Mouse (Mus musculus) lung, embryonic 14.5 days (tissue): Measurements from ENCODE around the gene Ampd3. TPM values are rescaled to one million over a fixed set of nuclear protein-coding genes. Genes with fewer than 3 reads are reported as not detected.
A peak's percentile ranks its signal among the peaks of the same experiment; 100 is the strongest.

Experiments used
- ATAC-seq: fragments of 200-750 bp; cut with Nextera tagmentation; 2 replicates; pipeline ENCODE4 v1.8.0; 2017; ENCODE audit warnings: mild to moderate bottlenecking, moderate TSS enrichment, moderate library complexity; ENCODE audit not compliant: insufficient read depth
- DNase-seq: peaks from one replicate; pipeline ENCODE4 v3.0.0-alpha.2; 2015
- H3K27ac ChIP-seq: fragments of 300-500 bp; sonication (generic); 2 replicates; pipeline ENCODE4 v1.5.1; 2014; ENCODE audit warnings: low read depth, mild to moderate bottlenecking, moderate library complexity
- H3K27me3 ChIP-seq: fragments of 300-500 bp; sonication (generic); 2 replicates; pipeline ENCODE4 v1.6.1; 2014; ENCODE audit warnings: low read length, control low read depth; ENCODE audit not compliant: insufficient read depth
- H3K36me3 ChIP-seq: fragments of 300-500 bp; sonication (generic); 2 replicates; pipeline ENCODE4 v1.6.1; 2014; ENCODE audit warnings: control low read depth; ENCODE audit not compliant: insufficient read depth
- H3K4me1 ChIP-seq: fragments of 300-500 bp; sonication (generic); 2 replicates; pipeline ENCODE4 v1.6.1; 2014; ENCODE audit warnings: antibody characterized with exemption, control low read depth; ENCODE audit not compliant: insufficient read depth
- H3K4me2 ChIP-seq: fragments of 300-500 bp; sonication (generic); 2 replicates; pipeline ENCODE4 v1.6.1; 2014; ENCODE audit warnings: mild to moderate bottlenecking
- H3K4me3 ChIP-seq: fragments of 300-500 bp; sonication (generic); 2 replicates; pipeline ENCODE4 v1.5.1; 2014; ENCODE audit warnings: low read depth, low read length
- H3K9ac ChIP-seq: fragments of 300-500 bp; sonication (generic); 2 replicates; pipeline ENCODE4 v1.6.1; 2014
- H3K9me3 ChIP-seq: fragments of 300-500 bp; sonication (generic); 2 replicates; pipeline ENCODE4 v1.6.1; 2016; ENCODE audit warnings: low read depth, low read length, control low read depth
- CTCF ChIP-seq: IDR thresholded peaks from 2 replicates; pipeline ENCODE4 v1.5.1; 2016; ENCODE audit warnings: antibody characterized with exemption, low read depth
- WGBS: fragments of 180-500 bp; shearing (Covaris S2); extraction: QIAGEN DNeasy Blood & Tissue Kit; methylation state at CpG from one replicate; pipeline ENCODE4 v1.1.7; 2014; 5-methylcytosine and 5-hydroxymethylcytosine counted together
- polyA plus RNA-seq: library from polyadenylated mRNA; unstranded; fragments of >200 nt; fragmentation: Nextera tagmentation; extraction: Ambion mirVana; gene quantifications from 2 replicates; pipeline ENCODE4 v1.2.1, GENCODE M21; 2014

Gene Ampd3
- polyA plus RNA-seq, 1 experiment from 2014 or later: 1.4 TPM

GRCm38 (mm10) chr7:110768451-110769064 lies 552 bp downstream of the Ampd3 start:
- peak; percentile 64 for ATAC-seq
- Histone ChIP-seq H3K4me2 (peak overlapping the region; percentile 96), H3K4me3 (peak overlapping the region; percentile 52), H3K9me3 (no peaks in the 10 kb centered on the region), H3K9ac (peak overlapping the region; percentile 62), H3K4me1 (0 out of 2 replicates have a peak, but pooled peaks cover 7% of the 10 kb centered on the region), H3K27me3 (peaks cover 16% of the 10 kb centered on the region), H3K36me3 (no peaks in the 10 kb centered on the region), H3K27ac (peak overlapping the region; percentile 24; the same call in 1 of the 2 replicates)
- WGBS: 1% methylated on average over 58 of the region's 61 CpGs
- TF ChIP-seq CTCF: no peak
- peak; percentile 37 for DNase-seq

- WGBS: 45% methylated on average over 4 of the region's 4 CpGs
- Histone ChIP-seq H3K4me1 (0 out of 2 replicates have a peak, but pooled peaks cover 10% of the 10 kb centered on the region), H3K36me3 (no peaks in the 10 kb centered on the region), H3K4me2 (peak overlapping the region; percentile 96), H3K9ac (peak overlapping the region; percentile 62), H3K9me3 (no peaks in the 10 kb centered on the region), H3K27me3 (peaks cover 16% of the 10 kb centered on the region), H3K27ac (no peak overlapping the region), H3K4me3 (peak overlapping the region; percentile 52)
- ATAC-seq (no peak), DNase-seq (no peak)
- TF ChIP-seq CTCF: no peak
Observed at GRCm38 (mm10) chr7:110769094-110769493, 1.1 kb downstream of the Ampd3 start.

- 74% methylated on average over 4 of the region's 4 CpGs for WGBS
- Histone ChIP-seq H3K4me2 (no peak overlapping the region), H3K9me3 (no peaks in the 10 kb centered on the region), H3K27me3 (peaks cover 16% of the 10 kb centered on the region), H3K4me1 (0 out of 2 replicates have a peak, but pooled peaks cover 10% of the 10 kb centered on the region), H3K4me3 (no peak overlapping the region), H3K27ac (no peak overlapping the region), H3K9ac (no peak overlapping the region), H3K36me3 (no peaks in the 10 kb centered on the region)
- no peak for TF ChIP-seq CTCF
- no peak for ATAC-seq
- no peak for DNase-seq
Observed at GRCm38 (mm10) chr7:110770949-110771348, 2.9 kb downstream of the Ampd3 start.

GRCm38 (mm10) chr7:110772343-110772742 lies 4.3 kb downstream of the Ampd3 start:
- no peak overlapping the region for H3K9ac ChIP-seq
- no peak overlapping the region for H3K27ac ChIP-seq
- ATAC-seq: no peak
- DNase-seq: no peak
- H3K4me1 ChIP-seq: 0 out of 2 replicates have a peak, but pooled peaks cover 10% of the 10 kb centered on the region
- no peaks in the 10 kb centered on the region for H3K36me3 ChIP-seq
- no peak overlapping the region for H3K4me2 ChIP-seq
- TF ChIP-seq CTCF: no peak
- H3K4me3 ChIP-seq: no peak overlapping the region
- WGBS: 66% methylated on average over 3 of the region's 3 CpGs
- peaks cover 16% of the 10 kb centered on the region for H3K27me3 ChIP-seq
- no peaks in the 10 kb centered on the region for H3K9me3 ChIP-seq

- Histone ChIP-seq H3K9ac (peak overlapping the region; percentile 27; the same call in 1 of the 2 replicates), H3K27me3 (peaks cover 13% of the 10 kb centered on the region), H3K9me3 (no peaks in the 10 kb centered on the region), H3K4me3 (peak overlapping the region; percentile 14; the same call in 1 of the 2 replicates), H3K4me1 (0 out of 2 replicates have a peak, but pooled peaks cover 10% of the 10 kb centered on the region), H3K27ac (peak overlapping the region; percentile 71), H3K36me3 (no peaks in the 10 kb centered on the region), H3K4me2 (peak overlapping the region; percentile 45)
- no peak for TF ChIP-seq CTCF
- WGBS: 24% methylated on average over 14 of the region's 14 CpGs
- DNase-seq (peak; percentile 67), ATAC-seq (peak; percentile 61; the same call in 1 of the 2 replicates)
Observed at GRCm38 (mm10) chr7:110773204-110774002, 5.4 kb downstream of the Ampd3 start.

GRCm38 (mm10) chr7:110774077-110774476 lies 6.1 kb downstream of the Ampd3 start:
- no peaks in the 10 kb centered on the region for H3K36me3 ChIP-seq
- H3K27ac ChIP-seq: peak overlapping the region; percentile 71; the same call in 1 of the 2 replicates
- H3K4me2 ChIP-seq: peak overlapping the region; percentile 45
- TF ChIP-seq CTCF: no peak
- 62% methylated on average over 1 of the region's 1 CpGs for WGBS
- H3K4me1 ChIP-seq: 0 out of 2 replicates have a peak, but pooled peaks cover 10% of the 10 kb centered on the region
- peaks cover 7% of the 10 kb centered on the region; the same call in 1 of the 2 replicates for H3K27me3 ChIP-seq
- DNase-seq (no peak), ATAC-seq (no peak)
- H3K4me3 ChIP-seq: peak overlapping the region; percentile 14; the same call in 1 of the 2 replicates
- peak overlapping the region; percentile 27; the same call in 1 of the 2 replicates for H3K9ac ChIP-seq
- H3K9me3 ChIP-seq: no peaks in the 10 kb centered on the region
